Mouse (Mus musculus): ENCODE measurements around the gene Eepd1.

GRCm38 (mm10) chr9:25588581-25588980 is 107.2 kb downstream of the Eepd1 start:
- no peak for TF ChIP-seq CTCF (IDR thresholded peaks at IDR 0.05; ENCODE audit: insufficient read depth, low read length)
- TF ChIP-seq POLR2A (IDR thresholded peaks at IDR 0.05; ENCODE audit: borderline replicate concordance, extremely low read depth, low read depth, low read length), result no peak
